Mouse (Mus musculus) layer of hippocampus, adult 9-10 months (tissue): Measurements from ENCODE around the gene Eml5.

ENCODE experiments used
- DNase-seq: peaks from one replicate; pipeline ENCODE4 v3.0.0; 2022; ENCODE audit warnings: low spot score

Gene Eml5

DNA sequence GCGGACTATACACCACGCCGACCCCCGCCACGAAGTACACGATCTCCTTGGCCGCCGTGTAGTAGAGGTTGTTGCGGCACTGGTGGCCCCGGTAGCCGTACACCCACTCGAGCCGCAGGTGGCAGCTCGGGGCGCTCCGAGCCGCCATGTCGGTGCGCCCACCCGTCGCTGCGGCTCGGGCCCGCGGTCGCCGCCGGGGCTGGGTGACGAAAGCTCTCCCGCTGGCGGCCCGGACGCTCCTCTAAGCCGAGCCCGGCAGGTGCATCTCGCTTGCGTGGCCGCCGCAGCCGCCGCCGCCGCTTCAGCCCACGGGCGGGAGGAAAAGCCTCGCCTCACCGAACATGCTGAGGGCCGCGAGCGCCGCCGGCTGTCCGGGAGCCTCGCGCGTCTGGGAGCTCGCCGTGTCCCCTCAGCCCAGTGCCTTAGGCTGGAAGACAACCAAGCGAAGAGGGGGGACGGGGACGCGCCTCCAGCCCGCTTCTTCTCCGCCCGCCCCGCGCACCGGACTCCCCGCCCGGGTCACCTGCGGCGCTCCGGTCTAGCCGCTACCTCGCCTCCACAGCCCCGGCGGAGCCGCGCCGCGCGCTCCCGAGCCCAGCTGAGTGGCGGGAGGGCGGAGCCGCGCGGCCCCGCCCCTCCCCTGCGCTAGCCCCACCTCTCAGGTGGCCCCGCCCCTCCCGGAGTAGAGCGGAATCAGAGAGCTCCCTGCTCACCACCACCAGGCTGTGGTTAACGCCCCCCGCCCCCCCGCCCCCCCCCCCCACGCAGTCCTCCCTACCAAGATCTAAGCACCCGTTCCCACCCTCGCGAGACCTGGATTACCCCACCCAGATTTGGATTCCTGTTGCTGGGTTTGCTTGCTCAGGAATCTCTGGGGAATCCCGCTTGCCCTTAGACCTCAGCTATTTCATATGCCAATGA is at the start of gene Eml5:
Gene Eml5, minus strand, starts transcription at position 604 of the 921 bp plus-strand sequence.
- DNase-seq = no peak

DNA sequence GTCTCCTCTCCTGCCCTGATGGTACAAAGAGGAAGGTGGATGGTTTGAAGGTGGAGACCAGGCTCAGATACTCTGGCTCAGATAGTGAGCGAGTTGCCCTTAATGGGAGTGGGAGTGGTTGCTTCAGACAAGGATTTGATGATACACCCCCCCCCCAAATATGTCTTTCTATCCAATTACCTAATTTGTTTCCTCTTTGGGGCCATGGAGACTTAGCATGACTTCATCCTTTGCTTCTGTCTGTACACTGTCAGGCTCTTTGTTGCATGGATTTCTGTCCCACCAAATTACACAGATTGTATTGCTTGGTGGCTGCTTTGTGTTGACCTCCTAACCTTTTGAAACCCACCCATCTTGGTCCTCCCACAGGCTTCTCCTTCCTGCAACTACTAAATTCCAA is 31.6 kb upstream of the Eml5 start:
- no peak for DNase-seq

DNA sequence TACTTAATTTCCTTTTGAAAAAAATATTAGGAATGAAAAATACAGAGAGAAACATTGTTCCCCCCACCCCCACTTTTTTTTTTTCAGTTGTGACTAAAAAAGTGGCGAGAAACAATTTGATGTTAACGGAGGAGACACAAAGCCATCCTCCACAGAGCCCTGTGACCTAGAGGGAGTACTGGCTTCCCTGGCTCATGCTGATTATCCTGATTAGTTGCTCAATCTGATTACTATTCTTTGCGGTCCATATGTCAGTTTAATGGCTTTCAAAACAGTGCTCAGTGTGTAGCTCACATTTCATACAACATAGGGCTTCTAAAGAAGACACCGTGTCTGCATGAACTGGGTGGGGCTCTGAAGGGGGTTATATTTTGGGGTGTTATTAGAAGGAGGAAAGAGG is 31.2 kb upstream of the Eml5 start:
- DNase-seq = no peak

DNA sequence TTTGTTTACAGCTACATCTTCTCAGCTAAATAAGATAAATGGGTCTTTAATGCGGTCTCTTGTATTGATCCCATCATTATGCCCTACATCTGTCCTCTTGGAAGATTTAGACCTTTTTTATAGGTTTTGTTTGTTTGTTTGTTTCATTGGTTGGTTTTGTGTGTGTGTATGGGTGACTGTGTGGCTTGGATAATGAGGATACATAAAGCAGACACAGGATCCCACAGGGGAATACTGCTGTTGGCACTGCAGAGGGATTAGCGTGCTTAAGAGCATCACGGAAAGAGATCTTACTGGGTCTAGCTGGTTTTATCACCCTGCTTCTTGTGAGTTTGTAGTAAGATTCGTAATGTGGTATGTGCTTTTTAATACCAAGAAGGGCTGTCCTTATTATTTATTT is 29.9 kb upstream of the Eml5 start:
- DNase-seq = no peak

DNA sequence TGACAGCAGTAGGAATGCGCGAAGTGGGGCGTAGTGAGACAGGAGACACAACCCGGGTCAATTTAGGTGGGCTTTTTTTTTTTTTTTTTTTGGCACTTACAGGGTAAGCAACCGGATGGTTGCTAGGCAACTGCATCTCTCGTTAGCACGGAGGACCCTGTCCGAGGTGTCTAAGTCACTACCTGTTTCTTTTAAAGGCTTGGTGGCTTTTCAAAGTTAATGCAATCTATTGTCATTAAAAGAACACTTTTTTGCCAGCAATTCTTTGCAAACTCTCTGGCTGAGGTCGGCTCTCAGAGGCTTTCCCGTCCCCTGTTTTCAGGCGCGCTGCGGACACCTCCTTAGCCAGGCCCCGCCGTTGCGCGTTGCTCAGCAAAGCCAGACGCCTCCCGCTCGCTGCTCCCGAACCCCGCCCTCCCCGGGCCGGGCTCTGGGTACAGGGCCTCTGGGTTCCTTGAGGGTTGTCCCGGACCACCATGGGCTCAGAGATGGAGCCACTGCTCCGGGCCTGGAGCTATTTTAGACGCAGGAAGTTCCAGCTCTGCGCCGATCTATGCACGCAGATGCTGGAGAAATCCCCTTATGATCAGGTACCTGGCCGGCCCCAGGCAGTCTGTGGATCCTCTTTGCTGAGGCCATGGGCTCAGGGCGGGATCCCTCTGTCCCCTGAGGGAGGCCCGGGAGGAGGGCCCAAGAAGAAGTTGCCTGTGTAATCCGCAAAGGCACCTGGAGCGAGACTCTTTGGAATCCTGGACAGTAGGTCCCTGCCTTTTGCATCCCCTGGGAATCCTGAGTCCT is 19.1 kb upstream of the Eml5 start, which contains the start of gene Ttc8:
Gene Ttc8, plus strand, starts transcription at position 381 of the 798 bp plus-strand sequence.
- peak; percentile 83 for DNase-seq

DNA sequence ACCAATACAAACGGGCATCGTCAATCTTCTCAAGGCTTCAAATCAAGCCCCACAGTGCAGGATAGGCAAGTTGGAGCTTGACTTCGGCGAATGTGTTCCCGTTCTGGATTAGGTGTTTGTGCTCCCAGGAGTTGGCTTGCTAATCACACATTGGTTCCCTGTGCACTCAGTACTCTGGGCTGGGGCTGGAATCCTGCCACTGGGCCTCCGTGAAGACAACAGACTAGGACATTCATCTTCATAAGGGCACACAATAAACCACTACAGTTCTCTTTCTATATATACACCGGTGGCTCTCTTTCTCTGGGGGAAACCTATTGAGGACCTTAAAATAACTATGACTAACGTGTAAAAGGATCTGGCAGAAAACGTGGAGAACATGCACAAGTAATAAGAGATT is 8.8 kb upstream of the Eml5 start:
- DNase-seq = no peak

GRCm38 (mm10) chr12:98905466-98905865 is 4.2 kb upstream of the Eml5 start:
- DNase-seq = no peak

DNA sequence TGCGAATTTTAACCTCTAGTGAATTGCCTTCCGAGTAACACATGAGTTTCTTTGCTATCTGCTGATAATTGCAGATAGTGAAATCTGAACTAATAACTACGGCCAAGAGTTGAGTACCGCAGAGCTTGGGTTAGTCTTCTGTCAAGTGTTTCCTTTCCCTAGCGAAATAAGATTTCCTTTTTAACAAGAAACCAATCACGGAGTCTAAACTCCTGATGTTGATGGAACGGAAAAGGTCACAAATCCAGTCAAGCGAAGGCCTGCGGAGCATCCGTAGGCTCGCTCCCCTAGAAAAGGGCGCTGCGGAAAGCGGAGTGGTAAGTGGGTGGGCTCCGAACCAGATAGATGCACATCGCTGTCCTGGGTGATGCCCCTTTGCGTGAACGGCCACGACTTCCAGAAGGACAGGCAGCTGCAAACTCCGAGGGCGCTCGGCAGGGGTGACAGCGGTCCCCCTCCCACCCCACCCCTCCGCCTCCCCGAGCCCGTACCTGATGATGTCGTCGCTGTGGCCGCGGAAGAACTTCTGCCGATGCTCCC is 873 bp downstream of the Eml5 start:
- DNase-seq = no peak

- DNase-seq = no peak
Measured at GRCm38 (mm10) chr12:98899676-98900075, 1.6 kb downstream of the Eml5 start.

DNA sequence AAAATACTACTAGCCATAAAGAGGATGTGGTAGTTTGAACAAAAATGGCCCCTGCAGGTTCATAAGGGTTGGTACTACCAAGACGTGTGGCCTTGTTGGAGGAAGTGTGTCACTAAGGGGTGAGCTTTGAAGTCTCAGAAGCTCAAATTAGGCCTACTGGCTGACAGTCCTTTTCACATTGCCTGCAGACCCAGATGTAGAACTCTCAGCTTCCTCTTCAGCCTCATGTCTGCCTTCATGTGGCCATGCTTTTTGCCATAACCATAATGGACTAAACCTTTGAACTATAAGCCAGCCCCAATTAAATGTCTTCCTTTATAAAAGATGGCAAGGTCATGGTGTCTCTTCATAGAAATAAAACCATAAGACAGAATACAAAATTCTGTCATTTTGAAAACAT is 4.5 kb downstream of the Eml5 start:
- no peak for DNase-seq

DNA sequence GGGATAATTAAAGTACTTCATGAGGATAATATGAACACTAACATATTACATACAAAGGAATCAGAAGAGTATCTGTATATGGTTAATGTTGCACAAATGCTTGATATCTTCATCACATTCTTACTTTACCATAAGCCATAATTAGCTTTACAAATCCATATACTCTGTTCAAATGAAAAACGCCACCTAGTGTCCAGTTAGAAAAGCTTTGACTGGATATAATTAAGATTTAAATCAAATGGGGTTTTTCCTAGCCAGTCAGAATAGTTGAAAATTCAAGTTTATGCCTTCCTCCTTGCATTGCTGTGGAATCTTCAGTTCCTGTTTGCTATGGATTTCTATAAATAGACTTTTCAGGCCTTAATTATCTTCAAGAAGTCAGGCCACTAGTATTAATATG is 16.8 kb downstream of the Eml5 start:
- no peak for DNase-seq

GRCm38 (mm10) chr12:98881796-98882195 is 19.5 kb downstream of the Eml5 start:
- DNase-seq = no peak

- DNase-seq = no peak
Measured at GRCm38 (mm10) chr12:98878693-98879092, 22.6 kb downstream of the Eml5 start.

- no peak for DNase-seq
Measured at GRCm38 (mm10) chr12:98875216-98875615, 26.1 kb downstream of the Eml5 start.

DNA sequence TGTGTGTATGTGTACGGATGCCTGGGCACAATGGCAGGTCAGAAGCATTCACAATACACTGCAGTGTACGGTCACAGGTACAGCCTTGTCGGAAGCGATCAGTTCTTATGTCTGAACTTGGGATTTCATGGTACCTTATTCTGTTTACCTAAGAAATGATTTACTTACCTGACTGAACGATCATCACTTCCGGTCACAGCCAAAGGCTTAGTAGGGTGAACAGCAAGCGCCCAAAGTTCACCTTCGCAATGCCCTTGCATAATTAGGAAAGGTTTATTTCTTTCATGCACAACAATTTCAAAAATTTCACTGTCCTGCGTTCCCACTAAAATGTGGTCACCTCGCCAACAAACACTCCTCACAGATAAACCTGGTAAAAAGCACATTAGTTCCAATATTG is 28.4 kb downstream of the Eml5 start:
- no peak for DNase-seq

- DNase-seq = no peak
Measured at GRCm38 (mm10) chr12:98863436-98863835, 37.8 kb downstream of the Eml5 start.

DNA sequence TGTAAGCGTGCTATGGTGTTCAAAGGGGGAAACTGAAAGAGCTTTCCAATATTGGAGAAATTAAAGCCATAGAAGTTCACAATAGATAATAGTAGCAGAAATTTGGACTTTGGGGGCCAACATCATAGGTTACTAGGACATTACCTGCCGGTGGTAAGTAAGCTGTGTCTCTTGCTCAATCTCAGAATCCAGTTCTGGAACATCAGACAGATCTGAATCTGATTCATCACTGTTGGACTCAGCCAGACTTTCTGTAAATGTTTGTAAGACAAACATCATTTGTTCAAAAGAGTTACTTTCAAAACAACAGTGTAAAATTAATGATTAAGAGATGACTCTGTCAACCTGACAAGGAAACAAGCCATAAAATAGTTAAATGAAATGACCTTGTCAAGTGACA is 41.0 kb downstream of the Eml5 start:
- no peak for DNase-seq

DNA sequence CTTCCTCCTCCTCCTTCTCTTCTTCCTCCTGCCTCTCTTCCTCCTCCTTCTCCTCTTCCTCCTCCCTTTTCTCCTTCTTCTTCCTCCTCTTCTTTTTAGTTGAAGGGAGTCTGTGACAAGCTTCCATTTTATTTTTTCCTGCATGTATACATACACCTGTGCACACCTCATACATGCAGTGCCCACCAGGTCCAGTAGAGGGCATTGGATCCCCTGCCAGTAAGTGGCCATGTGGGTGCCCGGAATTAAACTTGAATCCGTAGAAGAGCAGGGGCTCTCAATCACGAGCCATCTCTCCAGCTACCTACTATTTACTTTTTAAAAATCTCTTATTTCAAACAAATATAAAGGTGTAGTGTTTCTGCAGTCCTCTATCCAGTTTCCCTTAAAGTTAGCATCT is 50.5 kb downstream of the Eml5 start:
- DNase-seq = no peak

GRCm38 (mm10) chr12:98844774-98845173 is 56.5 kb downstream of the Eml5 start:
- DNase-seq = no peak

- no peak for DNase-seq
Measured at GRCm38 (mm10) chr12:98840135-98840534, 61.1 kb downstream of the Eml5 start.

DNA sequence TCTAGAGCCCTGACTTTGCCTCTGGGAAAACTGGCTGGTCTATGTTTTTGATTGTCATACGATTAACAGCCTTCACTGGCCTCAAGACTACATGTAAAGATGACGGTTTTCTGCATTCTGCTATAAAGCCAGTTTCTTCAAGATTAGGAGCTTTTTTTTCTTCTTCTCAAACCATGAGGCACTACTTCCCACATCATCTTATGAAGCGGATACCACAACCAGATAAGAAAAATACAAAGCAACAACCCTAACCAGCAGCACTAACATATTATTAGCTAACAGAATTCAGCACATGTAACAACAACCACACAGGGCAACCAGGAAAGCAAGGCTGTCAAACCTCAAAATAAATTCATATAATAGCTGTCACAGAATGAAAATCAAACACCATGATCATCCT is 63.3 kb downstream of the Eml5 start:
- no peak for DNase-seq

- no peak for DNase-seq
Measured at GRCm38 (mm10) chr12:98835466-98835865, 65.8 kb downstream of the Eml5 start.

GRCm38 (mm10) chr12:98834879-98835278 is 66.4 kb downstream of the Eml5 start:
- DNase-seq = no peak
